Comparison of ENCODE assay signal across 10 mouse cellular contexts in the genomic region with DNA sequence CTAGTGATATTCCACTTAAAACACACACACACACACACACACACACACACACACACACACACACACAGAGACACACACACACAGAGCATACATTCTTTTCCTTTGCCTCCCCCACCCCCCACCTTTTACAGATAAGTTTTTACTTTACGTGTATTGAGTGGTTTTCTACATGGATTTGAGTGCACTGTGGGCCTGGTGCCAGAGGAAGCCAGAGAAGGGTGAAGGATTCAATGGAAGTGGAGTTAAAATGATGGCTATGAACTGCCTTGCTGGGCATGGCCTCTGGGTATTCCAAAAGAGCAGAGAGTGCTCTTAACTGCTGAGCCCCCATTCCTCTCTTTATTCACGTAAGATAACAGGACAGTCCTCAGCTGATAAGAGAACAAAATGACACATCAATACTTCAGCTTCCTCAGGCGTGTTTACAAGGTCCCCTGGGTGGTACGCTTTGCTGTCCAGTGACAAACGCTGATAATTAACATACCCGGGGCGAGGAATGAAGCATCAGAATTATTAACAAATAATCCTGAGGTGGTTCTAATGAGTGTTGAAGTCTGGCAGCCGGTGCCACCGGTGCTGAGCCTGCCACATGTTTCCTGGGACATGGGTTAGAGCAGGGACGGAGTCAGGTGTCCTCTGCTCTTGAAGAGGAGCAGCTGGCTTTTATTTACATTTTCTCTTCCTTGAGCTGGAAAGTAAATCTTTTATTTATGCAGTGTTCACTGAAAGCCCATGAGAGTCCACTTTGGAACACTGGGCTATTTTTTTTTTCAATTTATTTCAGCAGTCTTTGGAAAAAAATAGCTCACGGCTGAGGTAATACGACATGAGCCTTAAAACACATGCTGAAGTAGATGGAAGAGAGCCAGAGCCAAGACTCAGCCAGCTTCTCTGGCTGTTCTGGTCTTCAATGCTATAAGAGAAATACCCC. TPM values are rescaled to one million over a fixed set of nuclear protein-coding genes. Genes with fewer than 3 reads are reported as not detected.
A peak's percentile ranks its signal among the peaks of the same experiment; 100 is the strongest.
DNase-seq lines count a peak whose midpoint lies in the region; ATAC-seq lines count a peak whose summit lies in the region.
"Had no signal": no experiment of that assay in that cellular context is flagged by ENCODE, and none has a peak within 500 bp of the region (broad histone marks: within the 10 kb centered on the region; RNA-seq: fewer than 3 reads in every experiment).

No protein-coding gene starts in this region.

- no peaks in the 10 kb centered on the region for H3K27me3 ChIP-seq in limb, embryonic 12.5 days
- no peaks in the 10 kb centered on the region for H3K27me3 ChIP-seq in limb, embryonic 10.5 days (ENCODE audit: low read depth, poor library complexity, severe bottlenecking)
- no peaks in the 10 kb centered on the region for H3K27me3 ChIP-seq in hindbrain, embryonic 15.5 days
- H3K27me3 ChIP-seq: liver, embryonic 15.5 days had no signal

- no peak overlapping the region for H3K4me2 ChIP-seq in limb, embryonic 12.5 days
- H3K4me2 ChIP-seq in hindbrain, embryonic 15.5 days, result no peak overlapping the region
- H3K4me2 ChIP-seq: liver, embryonic 15.5 days had no signal

- no peak overlapping the region for H3K9ac ChIP-seq in limb, embryonic 12.5 days (replicated peaks)
- H3K9ac ChIP-seq in hindbrain, embryonic 15.5 days, result no peak overlapping the region
- H3K9ac ChIP-seq: liver, embryonic 15.5 days had no signal

- no peak for DNase-seq in limb, embryonic 10.5 days (ENCODE audit: low spot score)
- DNase-seq in brain, adult 2 months (ENCODE audit: low read depth, low spot score), result peak; percentile 77
- DNase-seq in gastrocnemius, adult 8-10 months (ENCODE audit: low spot score in 2 of 2), result peak; percentile 36 to 47
- no peak for DNase-seq in layer of hippocampus, adult 8-10 months (ENCODE audit: low spot score in 2 of 2)
- DNase-seq in kidney, postnatal 14 days, result no peak

- WGBS in limb, embryonic 12.5 days, result 48% methylated on average over 12 of the region's 12 CpGs
- WGBS in limb, embryonic 10.5 days, result 75% methylated on average over 12 of the region's 12 CpGs
- WGBS in hindbrain, embryonic 15.5 days, result 51% methylated on average over 12 of the region's 12 CpGs

- peaks cover 10% of the 10 kb centered on the region for H3K4me1 ChIP-seq in limb, embryonic 12.5 days (replicated peaks)
- no peaks in the 10 kb centered on the region for H3K4me1 ChIP-seq in limb, embryonic 10.5 days
- H3K4me1 ChIP-seq in hindbrain, embryonic 15.5 days (replicated peaks), result no peaks in the 10 kb centered on the region
- H3K4me1 ChIP-seq: liver, embryonic 15.5 days had no signal

- H3K9me3 ChIP-seq in limb, embryonic 12.5 days, result no peaks in the 10 kb centered on the region
- H3K9me3 ChIP-seq in limb, embryonic 10.5 days (replicated peaks), result no peaks in the 10 kb centered on the region
- no peaks in the 10 kb centered on the region for H3K9me3 ChIP-seq in hindbrain, embryonic 15.5 days
- H3K9me3 ChIP-seq: liver, embryonic 15.5 days had no signal

- no peaks in the 10 kb centered on the region for H3K36me3 ChIP-seq in limb, embryonic 12.5 days
- H3K36me3 ChIP-seq in limb, embryonic 10.5 days, result no peaks in the 10 kb centered on the region
- H3K36me3 ChIP-seq in hindbrain, embryonic 15.5 days, result peaks cover 56% of the 10 kb centered on the region
- H3K36me3 ChIP-seq: liver, embryonic 15.5 days had no signal

- peak; percentile 47; the same call in 1 of the 2 replicates for ATAC-seq in limb, embryonic 12.5 days (ENCODE audit: insufficient number of reproducible peaks, insufficient read depth, low FRiP score, low TSS enrichment, low read depth)
- ATAC-seq in hindbrain, embryonic 15.5 days (ENCODE audit: low FRiP score, low read depth), result 0 out of 2 replicates have a peak, but pooled peaks have one; percentile 19
- ATAC-seq in megakaryocyte progenitor cell, adult 5-6 weeks (replicated peaks; ENCODE audit: poor library complexity), result no peak
- ATAC-seq: Patski had no signal

- H3K4me3 ChIP-seq in limb, embryonic 12.5 days (replicated peaks), result no peak overlapping the region
- H3K4me3 ChIP-seq in limb, embryonic 10.5 days, result no peak overlapping the region
- no peak overlapping the region for H3K4me3 ChIP-seq in hindbrain, embryonic 15.5 days
- H3K4me3 ChIP-seq: liver, embryonic 15.5 days had no signal

- H3K27ac ChIP-seq in limb, embryonic 12.5 days, result peak overlapping the region; percentile 62
- H3K27ac ChIP-seq in limb, embryonic 10.5 days, result no peak overlapping the region
- no peak overlapping the region for H3K27ac ChIP-seq in hindbrain, embryonic 15.5 days (replicated peaks)
- H3K27ac ChIP-seq: liver, embryonic 15.5 days had no signal

RNA-seq across cellular contexts. Expression of gene Lysmd2, which starts 28.7 kb away (rescaled TPM):
- polyA plus RNA-seq in limb, embryonic 12.5 days (2016; fragmentation: Nextera tagmentation; extraction: Ambion mirVana), result 22.0 and 25.8 TPM in 2 replicates
- 13.6 and 14.9 TPM in 2 replicates for polyA plus RNA-seq in limb, embryonic 10.5 days (2016; fragmentation: Nextera tagmentation; extraction: Ambion mirVana)
- 1 to 10 TPM; 3.9 to 6.2 (median 4.5) TPM for total RNA-seq in gastrocnemius, adult 8-10 months (2022)
- polyA plus RNA-seq in hindbrain, embryonic 15.5 days (2015; fragmentation: Nextera tagmentation; extraction: Ambion mirVana), result 33.2 and 35.4 TPM in 2 replicates
- 3.1 and 4.6 TPM in 2 replicates for total RNA-seq in megakaryocyte progenitor cell, adult 5-6 weeks (2015)
- total RNA-seq in megakaryocyte progenitor cell, adult 5-6 weeks (2017), result 1.6 and 1.9 TPM in 2 replicates
- total RNA-seq in layer of hippocampus, adult 8-10 months (2022), result 10 to 100 TPM; 52.5 to 57.1 (median 54.3) TPM

RNA-seq across cellular contexts. Expression of gene Scg3, which starts 29.6 kb away (rescaled TPM):
- 0.13 and 0.78 TPM in 2 replicates for polyA plus RNA-seq in limb, embryonic 12.5 days (2016; fragmentation: Nextera tagmentation; extraction: Ambion mirVana)
- polyA plus RNA-seq in limb, embryonic 10.5 days (2016; fragmentation: Nextera tagmentation; extraction: Ambion mirVana), result 0.06 TPM in 1 of 2 replicates, not detected in the other
- under 1 TPM; 0.19 to 0.80 (median 0.53) TPM for total RNA-seq in gastrocnemius, adult 8-10 months (2022)
- polyA plus RNA-seq in hindbrain, embryonic 15.5 days (2015; fragmentation: Nextera tagmentation; extraction: Ambion mirVana), result 115 and 120 TPM in 2 replicates
- total RNA-seq in megakaryocyte progenitor cell, adult 5-6 weeks (2015), result not detected in 2 replicates
- not detected in 2 replicates for total RNA-seq in megakaryocyte progenitor cell, adult 5-6 weeks (2017)
- 100 to 1,000 TPM; 246 to 315 (median 277) TPM for total RNA-seq in layer of hippocampus, adult 8-10 months (2022)
- polyA plus RNA-seq: liver, embryonic 15.5 days; Patski had no signal

RNA-seq across cellular contexts. Expression of gene Tmod2, which starts 43.1 kb away (rescaled TPM):
- polyA plus RNA-seq in limb, embryonic 12.5 days (2016; fragmentation: Nextera tagmentation; extraction: Ambion mirVana), result 26.7 and 27.3 TPM in 2 replicates
- polyA plus RNA-seq in limb, embryonic 10.5 days (2016; fragmentation: Nextera tagmentation; extraction: Ambion mirVana), result 21.1 and 21.6 TPM in 2 replicates
- total RNA-seq in gastrocnemius, adult 8-10 months (2022), result 1 to 10 TPM; 2.2 to 4.7 (median 3.6) TPM
- polyA plus RNA-seq in hindbrain, embryonic 15.5 days (2015; fragmentation: Nextera tagmentation; extraction: Ambion mirVana), result 262 and 271 TPM in 2 replicates
- total RNA-seq in megakaryocyte progenitor cell, adult 5-6 weeks (2015), result 0.02 TPM in 1 of 2 replicates, not detected in the other
- total RNA-seq in megakaryocyte progenitor cell, adult 5-6 weeks (2017), result 0.10 TPM in 1 of 2 replicates, not detected in the other
- 100 to 1,000 TPM; 360 to 399 (median 388) TPM for total RNA-seq in layer of hippocampus, adult 8-10 months (2022)

Comparison
In these comparisons a context has a peak if more than half of its experiments do, and no peak if none do; other contexts are left out.
1. DNase-seq: peak in brain, adult 2 months (single experiment) and gastrocnemius, adult 8-10 months (2 of 2); none in limb, embryonic 10.5 days (single experiment), layer of hippocampus, adult 8-10 months (0 of 2) and kidney, postnatal 14 days (single experiment).
2. RNA of gene Lysmd2, which starts 28.7 kb away (total RNA-seq): 52.5 to 57.1 TPM in layer of hippocampus, adult 8-10 months; 3.9 to 6.2 TPM in gastrocnemius, adult 8-10 months and 1.6 to 4.6 TPM in megakaryocyte progenitor cell, adult 5-6 weeks; every median in the first group is over 4 times any median in the second.
3. RNA of gene Scg3, which starts 29.6 kb away (total RNA-seq): 246 to 315 TPM in layer of hippocampus, adult 8-10 months; 0.19 to 0.80 TPM in gastrocnemius, adult 8-10 months and not detected in megakaryocyte progenitor cell, adult 5-6 weeks; every median in the first group is over 100 times any median in the second.
4. RNA of gene Tmod2, which starts 43.1 kb away (total RNA-seq): 360 to 399 TPM in layer of hippocampus, adult 8-10 months; 2.2 to 4.7 TPM in gastrocnemius, adult 8-10 months and 0.02 to 0.10 TPM in megakaryocyte progenitor cell, adult 5-6 weeks; every median in the first group is over 10 times any median in the second.